Mouse (Mus musculus): ENCODE measurements around the gene Fibcd1. TPM values are rescaled to one million over a fixed set of nuclear protein-coding genes. Genes with fewer than 3 reads are reported as not detected.

Gene Fibcd1
- polyA plus RNA-seq, 1 experiment, result 0.54 TPM

DNA sequence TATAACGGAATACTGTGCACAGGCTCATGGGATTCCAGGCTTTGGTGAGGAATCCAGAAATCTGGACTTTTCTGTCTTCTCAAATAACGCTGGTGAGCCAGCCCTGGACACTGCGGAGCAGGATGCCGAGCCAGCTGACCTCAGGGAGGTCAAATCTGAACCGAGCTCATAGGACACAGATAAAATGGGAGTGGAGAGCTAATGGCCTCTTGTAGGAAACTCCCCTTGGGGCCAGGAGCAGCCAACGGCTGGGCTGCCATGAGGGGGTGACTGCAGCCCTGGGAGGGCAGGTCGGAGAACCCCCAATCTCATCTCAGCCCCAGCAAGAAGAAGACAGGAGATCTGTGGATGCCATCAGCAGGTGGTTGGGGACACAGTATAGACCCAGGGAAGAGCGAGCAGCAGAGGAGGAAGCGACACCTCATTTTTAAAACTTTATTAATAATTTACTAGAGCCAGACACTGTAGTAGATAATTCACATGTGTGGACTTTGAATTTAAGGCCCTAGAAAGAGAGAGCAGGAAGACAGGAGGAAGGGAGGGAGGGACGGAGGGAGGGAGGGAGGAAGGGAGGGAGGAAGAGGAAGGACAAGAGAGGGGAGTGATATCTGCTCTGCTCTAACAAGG is 22.8 kb upstream of the Fibcd1 start:
- no peaks in the 10 kb centered on the region for H3K36me3 ChIP-seq (ENCODE audit: control insufficient read depth, insufficient read depth, low read length)
- no peaks in the 10 kb centered on the region for H3K27me3 ChIP-seq (ENCODE audit: control insufficient read depth, insufficient read depth, low read length)
- no peaks in the 10 kb centered on the region for H3K4me1 ChIP-seq (ENCODE audit: control insufficient read depth, insufficient read depth, low read length)
- H3K4me3 ChIP-seq (ENCODE audit: control insufficient read depth, low read depth, low read length), result no peak overlapping the region
- no peak for TF ChIP-seq CTCF (IDR thresholded peaks at IDR 0.05; ENCODE audit: control insufficient read depth, insufficient read depth, insufficient replicate concordance, low read depth, low read length)
- no peak for TF ChIP-seq POLR2A (IDR thresholded peaks at IDR 0.05; ENCODE audit: control insufficient read depth, low read depth, low read length)
- no peak overlapping the region for H3K27ac ChIP-seq (ENCODE audit: control insufficient read depth, insufficient read depth, low read depth, low read length)

- Histone ChIP-seq H3K4me1 (ENCODE audit: control insufficient read depth, insufficient read depth, low read length) (no peaks in the 10 kb centered on the region), H3K27me3 (ENCODE audit: control insufficient read depth, insufficient read depth, low read length) (no peaks in the 10 kb centered on the region)
- TF ChIP-seq POLR2A (IDR thresholded peaks at IDR 0.05; ENCODE audit: control insufficient read depth, low read depth, low read length) (no peak), CTCF (IDR thresholded peaks at IDR 0.05; ENCODE audit: control insufficient read depth, insufficient read depth, insufficient replicate concordance, low read depth, low read length) (no peak)
Measured at GRCm38 (mm10) chr2:31867773-31868537, 22.1 kb upstream of the Fibcd1 start.

DNA sequence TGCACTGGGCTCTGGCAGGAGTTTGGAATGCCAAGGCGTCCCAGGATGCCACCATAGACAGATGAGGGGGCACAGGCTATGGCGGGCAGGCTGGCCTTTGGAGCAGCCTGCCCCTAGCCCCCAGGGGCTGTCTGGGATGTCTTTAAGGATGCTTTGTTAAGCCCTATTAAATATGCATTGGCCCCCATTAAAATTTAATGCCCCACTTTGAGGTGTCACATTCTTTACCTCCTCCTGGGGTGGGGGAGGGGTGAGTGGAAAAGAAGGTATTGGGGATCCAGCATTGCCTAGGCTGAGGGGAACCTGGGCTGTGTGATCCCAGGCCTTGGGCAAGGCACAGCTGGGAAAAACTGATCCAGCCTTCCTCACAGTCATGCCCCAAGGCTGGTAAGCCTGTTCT is 20.0 kb upstream of the Fibcd1 start:
- Histone ChIP-seq H3K4me3 (ENCODE audit: control insufficient read depth, low read depth, low read length) (no peak overlapping the region), H3K36me3 (ENCODE audit: control insufficient read depth, insufficient read depth, low read length) (no peaks in the 10 kb centered on the region), H3K4me1 (ENCODE audit: control insufficient read depth, insufficient read depth, low read length) (no peaks in the 10 kb centered on the region), H3K27ac (ENCODE audit: control insufficient read depth, insufficient read depth, low read depth, low read length) (no peak overlapping the region), H3K27me3 (ENCODE audit: control insufficient read depth, insufficient read depth, low read length) (no peaks in the 10 kb centered on the region)
- TF ChIP-seq CTCF (IDR thresholded peaks at IDR 0.05; ENCODE audit: control insufficient read depth, insufficient read depth, insufficient replicate concordance, low read depth, low read length) (no peak), POLR2A (IDR thresholded peaks at IDR 0.05; ENCODE audit: control insufficient read depth, low read depth, low read length) (no peak)

More at GRCm38 (mm10) chr2:31867773-31868537, 22.1 kb upstream of the Fibcd1 start:
- Histone ChIP-seq H3K36me3 (ENCODE audit: control insufficient read depth, insufficient read depth, low read length) (no peaks in the 10 kb centered on the region), H3K4me3 (ENCODE audit: control insufficient read depth, low read depth, low read length) (no peak overlapping the region), H3K27ac (ENCODE audit: control insufficient read depth, insufficient read depth, low read depth, low read length) (no peak overlapping the region)

DNA sequence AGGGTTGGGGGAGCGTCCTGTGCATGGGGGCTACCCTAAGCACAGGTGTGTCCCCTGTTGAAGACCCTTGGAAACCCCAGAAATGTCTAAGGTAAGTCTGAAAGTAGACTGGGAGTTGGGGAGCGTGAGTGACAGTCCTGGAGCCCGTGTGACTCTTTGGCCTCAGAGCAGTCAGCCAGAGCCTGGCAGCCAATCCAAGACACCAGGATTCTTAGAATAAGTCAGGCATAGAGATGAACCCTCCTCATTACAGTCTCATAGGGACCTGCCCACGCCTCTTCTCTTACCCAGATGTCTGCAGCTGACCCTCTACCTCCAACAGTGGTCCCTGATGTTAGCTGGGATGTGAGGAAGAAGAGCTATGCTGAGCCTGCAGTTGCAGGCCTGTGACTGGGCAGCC is 19.5 kb upstream of the Fibcd1 start:
- Histone ChIP-seq H3K36me3 (ENCODE audit: control insufficient read depth, insufficient read depth, low read length) (no peaks in the 10 kb centered on the region), H3K4me3 (ENCODE audit: control insufficient read depth, low read depth, low read length) (no peak overlapping the region), H3K4me1 (ENCODE audit: control insufficient read depth, insufficient read depth, low read length) (no peaks in the 10 kb centered on the region), H3K27me3 (ENCODE audit: control insufficient read depth, insufficient read depth, low read length) (no peaks in the 10 kb centered on the region), H3K27ac (ENCODE audit: control insufficient read depth, insufficient read depth, low read depth, low read length) (no peak overlapping the region)
- TF ChIP-seq CTCF (IDR thresholded peaks at IDR 0.05; ENCODE audit: control insufficient read depth, insufficient read depth, insufficient replicate concordance, low read depth, low read length) (no peak), POLR2A (IDR thresholded peaks at IDR 0.05; ENCODE audit: control insufficient read depth, low read depth, low read length) (no peak)

GRCm38 (mm10) chr2:31864891-31865290 is 19.1 kb upstream of the Fibcd1 start:
- H3K4me1 ChIP-seq (ENCODE audit: control insufficient read depth, insufficient read depth, low read length), result no peaks in the 10 kb centered on the region

DNA sequence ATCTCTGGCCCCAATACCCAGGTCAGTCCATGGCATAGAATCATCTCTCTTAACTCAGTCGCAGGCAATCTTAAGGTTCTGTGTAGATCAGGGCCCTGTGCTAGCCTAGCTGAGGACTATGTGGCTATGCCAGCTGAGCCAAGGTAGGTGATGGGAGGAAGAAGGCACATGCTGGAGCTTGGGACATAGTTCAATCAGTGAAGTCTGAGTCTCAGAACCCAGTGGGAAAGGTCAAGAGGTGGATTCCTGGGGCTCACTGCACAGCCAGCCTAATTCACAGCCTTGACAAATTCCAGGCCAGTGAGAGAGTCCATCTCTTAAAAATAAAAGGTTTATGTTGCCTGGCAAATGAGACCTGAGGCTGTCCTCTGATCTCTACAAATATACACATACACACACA is 18.0 kb upstream of the Fibcd1 start:
- TF ChIP-seq POLR2A (IDR thresholded peaks at IDR 0.05; ENCODE audit: control insufficient read depth, low read depth, low read length) (no peak), CTCF (IDR thresholded peaks at IDR 0.05; ENCODE audit: control insufficient read depth, insufficient read depth, insufficient replicate concordance, low read depth, low read length) (no peak)
- Histone ChIP-seq H3K4me3 (ENCODE audit: control insufficient read depth, low read depth, low read length) (no peak overlapping the region), H3K36me3 (ENCODE audit: control insufficient read depth, insufficient read depth, low read length) (no peaks in the 10 kb centered on the region), H3K4me1 (ENCODE audit: control insufficient read depth, insufficient read depth, low read length) (no peaks in the 10 kb centered on the region), H3K27ac (ENCODE audit: control insufficient read depth, insufficient read depth, low read depth, low read length) (no peak overlapping the region), H3K27me3 (ENCODE audit: control insufficient read depth, insufficient read depth, low read length) (no peaks in the 10 kb centered on the region)

More at GRCm38 (mm10) chr2:31864891-31865290, 19.1 kb upstream of the Fibcd1 start:
- no peak overlapping the region for H3K4me3 ChIP-seq (ENCODE audit: control insufficient read depth, low read depth, low read length)
- TF ChIP-seq CTCF (IDR thresholded peaks at IDR 0.05; ENCODE audit: control insufficient read depth, insufficient read depth, insufficient replicate concordance, low read depth, low read length), result no peak
- TF ChIP-seq POLR2A (IDR thresholded peaks at IDR 0.05; ENCODE audit: control insufficient read depth, low read depth, low read length), result no peak
- no peaks in the 10 kb centered on the region for H3K27me3 ChIP-seq (ENCODE audit: control insufficient read depth, insufficient read depth, low read length)
- H3K27ac ChIP-seq (ENCODE audit: control insufficient read depth, insufficient read depth, low read depth, low read length), result no peak overlapping the region
- no peaks in the 10 kb centered on the region for H3K36me3 ChIP-seq (ENCODE audit: control insufficient read depth, insufficient read depth, low read length)

DNA sequence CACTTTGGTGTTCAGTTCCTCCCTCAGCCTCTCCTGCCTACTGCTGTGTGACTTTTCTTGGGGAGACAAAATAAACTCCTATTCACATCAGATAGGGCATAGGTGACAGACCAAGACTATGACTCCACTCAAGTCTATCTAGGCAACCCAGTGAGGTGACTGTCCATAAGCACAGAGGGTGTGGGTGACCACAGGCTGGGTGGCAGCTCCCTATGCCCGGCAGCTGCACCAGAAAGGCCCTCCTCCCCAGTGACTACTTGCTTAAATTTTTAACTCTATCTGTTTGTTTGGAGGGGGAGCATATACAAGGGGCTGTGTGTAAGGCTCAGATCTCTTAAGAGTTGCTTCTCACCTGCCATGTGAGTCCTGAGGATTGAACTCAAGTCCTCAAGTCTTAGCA is 17.1 kb upstream of the Fibcd1 start:
- H3K4me3 ChIP-seq (ENCODE audit: control insufficient read depth, low read depth, low read length), result no peak overlapping the region
- no peak overlapping the region for H3K27ac ChIP-seq (ENCODE audit: control insufficient read depth, insufficient read depth, low read depth, low read length)
- H3K36me3 ChIP-seq (ENCODE audit: control insufficient read depth, insufficient read depth, low read length), result no peaks in the 10 kb centered on the region
- no peaks in the 10 kb centered on the region for H3K27me3 ChIP-seq (ENCODE audit: control insufficient read depth, insufficient read depth, low read length)
- TF ChIP-seq CTCF (IDR thresholded peaks at IDR 0.05; ENCODE audit: control insufficient read depth, insufficient read depth, insufficient replicate concordance, low read depth, low read length) (no peak), POLR2A (IDR thresholded peaks at IDR 0.05; ENCODE audit: control insufficient read depth, low read depth, low read length) (no peak)
- H3K4me1 ChIP-seq (ENCODE audit: control insufficient read depth, insufficient read depth, low read length), result no peaks in the 10 kb centered on the region

Data from testis, adult 2 months (tissue).